Mouse (Mus musculus): ENCODE measurements around the gene Grik4.

Grik4 gene

GRCm38 (mm10) chr9:42732731-42733318, 211.5 kb downstream of the Grik4 start:
- DNase-seq = no peak

GRCm38 (mm10) chr9:42728472-42728871, 215.8 kb downstream of the Grik4 start:
- no peak for DNase-seq

DNA sequence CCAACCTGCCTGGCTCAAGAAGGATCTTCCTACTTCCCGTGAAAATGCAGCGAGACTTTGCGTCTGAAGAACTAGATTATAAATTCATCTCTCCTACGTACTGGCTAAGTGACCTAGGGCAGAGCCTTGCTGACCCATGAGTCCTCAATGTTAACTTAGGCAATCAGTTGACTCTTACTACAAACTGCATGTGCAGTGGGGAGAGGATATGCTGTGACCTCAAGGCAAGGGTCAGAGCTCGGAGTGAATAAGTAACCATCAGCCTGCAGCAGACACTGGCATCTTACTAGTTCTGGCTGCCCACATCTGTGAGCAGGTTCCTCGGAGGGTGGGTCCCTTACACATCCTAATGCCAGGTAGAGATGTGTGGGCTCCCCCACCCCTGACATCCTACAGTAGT, 216.6 kb downstream of the Grik4 start:
- DNase-seq = no peak

DNA sequence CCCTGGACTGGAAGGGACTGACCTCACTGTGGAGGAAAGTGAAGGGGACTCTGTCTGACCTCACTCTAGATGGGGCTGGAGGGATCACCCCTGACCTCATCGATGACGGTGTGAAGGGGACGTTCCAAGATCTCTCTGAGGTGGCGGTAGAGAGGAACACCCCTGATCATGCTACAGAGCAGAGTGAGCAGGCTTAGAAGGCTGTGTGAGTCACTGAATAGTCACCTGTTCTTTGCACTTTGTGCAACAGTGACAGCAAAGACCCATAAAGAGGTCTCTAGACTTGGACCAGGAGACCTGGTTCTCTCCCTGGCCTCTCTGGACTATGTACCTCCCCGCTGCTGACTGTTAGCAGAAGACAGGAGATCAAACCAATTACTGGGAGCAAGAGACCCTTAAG, 217.1 kb downstream of the Grik4 start:
- DNase-seq = no peak

GRCm38 (mm10) chr9:42724099-42724498, 220.2 kb downstream of the Grik4 start:
- DNase-seq = no peak

DNA sequence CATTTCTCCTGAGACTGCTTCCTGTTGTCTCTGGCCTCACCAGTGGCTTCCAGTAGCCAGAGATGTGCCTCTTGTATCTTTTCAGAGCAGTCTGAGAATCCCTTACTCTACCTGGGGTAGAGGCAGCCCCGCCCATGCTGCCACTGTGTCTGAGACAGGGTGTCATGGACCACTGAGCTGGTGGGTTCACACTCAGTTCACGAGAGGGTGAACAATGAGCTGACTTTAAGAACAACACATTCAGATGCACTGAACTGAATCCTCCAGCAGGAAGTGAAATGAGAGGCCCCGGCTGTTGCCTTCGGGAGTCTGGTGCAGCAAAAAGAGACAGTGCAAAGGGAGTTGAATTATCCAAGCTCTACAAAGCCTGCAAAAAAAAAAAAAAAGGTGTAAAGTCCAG, 221.8 kb downstream of the Grik4 start:
- peak in 1 of 2 experiments; percentile 2 for DNase-seq

DNA sequence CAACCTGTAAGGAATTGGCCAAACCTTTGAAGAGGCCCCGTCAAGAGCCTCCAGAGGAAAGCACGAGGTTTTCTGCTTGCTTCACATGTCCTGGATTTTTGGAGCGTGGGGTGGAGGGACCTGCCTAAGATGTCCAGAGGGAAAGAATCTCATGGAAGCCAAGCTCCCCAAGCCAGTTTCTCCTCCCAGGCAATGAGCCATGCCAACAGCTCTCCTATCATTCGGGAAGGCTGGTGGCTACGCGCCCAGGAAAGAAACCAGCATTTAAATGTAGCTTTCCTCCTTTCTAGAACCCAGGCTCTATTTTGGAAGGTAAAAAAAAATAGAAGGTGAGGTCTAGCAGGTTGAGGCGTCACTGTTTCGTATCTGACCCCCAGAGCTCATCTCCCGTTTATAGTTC, 222.6 kb downstream of the Grik4 start:
- no peak for DNase-seq

- no peak for DNase-seq
These were observed 223.1 kb downstream of the Grik4 start for GRCm38 (mm10) chr9:42721146-42721545.

GRCm38 (mm10) chr9:42713912-42714311, 230.4 kb downstream of the Grik4 start:
- no peak for DNase-seq

DNA sequence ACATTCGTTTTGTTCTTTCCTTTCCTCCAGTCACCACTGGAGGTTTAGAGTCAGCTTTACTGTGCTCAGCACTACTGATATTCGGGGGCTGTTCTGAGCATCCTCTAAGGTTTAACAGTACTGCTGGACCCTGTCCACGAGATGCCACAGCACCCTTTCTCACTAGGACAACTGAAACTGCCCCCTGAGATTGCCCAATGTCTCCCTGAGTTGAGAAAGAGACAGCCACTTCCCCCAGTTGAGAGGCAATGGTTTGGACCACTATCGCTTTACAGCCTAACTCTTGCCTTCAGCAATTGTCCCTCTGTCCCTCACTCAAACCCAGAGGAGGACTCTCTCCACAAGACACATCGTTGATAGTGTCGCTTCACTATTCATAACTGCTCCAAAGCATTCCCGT, 238.4 kb downstream of the Grik4 start:
- no peak for DNase-seq

DNA sequence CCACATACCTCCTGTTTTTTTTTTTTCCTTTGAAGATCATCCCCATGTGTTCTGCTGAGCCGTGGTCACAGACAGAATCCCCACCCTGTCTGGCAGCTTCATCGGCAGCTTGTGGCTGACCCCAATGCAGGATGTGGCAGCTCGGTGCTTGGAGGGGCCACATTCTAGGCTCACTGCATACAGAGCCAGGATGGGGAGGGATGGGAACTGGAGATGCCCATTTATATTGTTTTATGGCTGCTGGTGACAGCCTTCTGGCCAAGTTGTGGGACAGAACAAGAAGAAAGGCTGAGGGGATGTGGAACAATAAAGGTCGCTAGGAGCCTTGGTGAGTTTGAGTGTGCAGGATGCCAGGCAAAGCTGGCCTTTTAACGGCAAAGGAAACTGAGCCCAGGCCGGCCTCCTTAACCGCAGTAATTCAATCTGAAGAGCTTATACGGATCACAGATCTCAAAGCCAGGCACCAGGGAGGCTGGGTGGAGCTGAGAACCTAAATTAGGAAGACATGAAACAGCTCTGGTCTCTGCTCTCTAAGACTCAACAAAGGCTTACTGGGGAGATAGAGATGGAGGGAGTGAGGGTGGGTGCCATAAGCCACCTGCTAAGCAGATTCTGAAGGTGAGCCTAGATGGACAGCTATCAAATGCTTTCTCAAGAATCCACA, 241.0 kb downstream of the Grik4 start:
- DNase-seq = no peak

GRCm38 (mm10) chr9:42702231-42703132, 241.8 kb downstream of the Grik4 start:
- DNase-seq = no peak

DNA sequence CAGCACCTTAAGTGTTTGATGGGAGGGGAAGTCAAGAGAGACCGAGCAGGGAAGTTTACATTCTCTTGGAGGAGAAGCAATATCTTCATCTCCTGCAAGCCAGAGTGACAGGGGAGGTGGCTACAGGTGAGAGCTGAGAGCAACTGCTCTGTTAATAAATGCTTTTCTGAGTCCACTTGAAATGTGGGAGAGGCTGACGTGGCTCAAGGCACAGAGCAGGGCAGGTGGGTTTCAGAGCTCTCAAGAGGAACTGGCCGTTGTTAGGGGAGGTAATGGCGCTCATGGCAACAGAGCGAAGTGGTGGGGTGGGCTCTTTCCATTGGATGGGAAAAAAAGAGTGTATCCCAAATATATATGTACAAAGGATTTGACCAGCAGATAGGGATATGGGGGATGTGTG, 242.6 kb downstream of the Grik4 start:
- DNase-seq = no peak

GRCm38 (mm10) chr9:42693024-42693423, 251.3 kb downstream of the Grik4 start:
- DNase-seq = no peak

- DNase-seq = peak; percentile 60 to 71
These were observed 256.1 kb downstream of the Grik4 start for GRCm38 (mm10) chr9:42688143-42688542.

- DNase-seq = no peak
These were observed 258.2 kb downstream of the Grik4 start for GRCm38 (mm10) chr9:42686104-42686503.

- no peak for DNase-seq
These were observed 270.3 kb downstream of the Grik4 start for GRCm38 (mm10) chr9:42674017-42674412.

DNA sequence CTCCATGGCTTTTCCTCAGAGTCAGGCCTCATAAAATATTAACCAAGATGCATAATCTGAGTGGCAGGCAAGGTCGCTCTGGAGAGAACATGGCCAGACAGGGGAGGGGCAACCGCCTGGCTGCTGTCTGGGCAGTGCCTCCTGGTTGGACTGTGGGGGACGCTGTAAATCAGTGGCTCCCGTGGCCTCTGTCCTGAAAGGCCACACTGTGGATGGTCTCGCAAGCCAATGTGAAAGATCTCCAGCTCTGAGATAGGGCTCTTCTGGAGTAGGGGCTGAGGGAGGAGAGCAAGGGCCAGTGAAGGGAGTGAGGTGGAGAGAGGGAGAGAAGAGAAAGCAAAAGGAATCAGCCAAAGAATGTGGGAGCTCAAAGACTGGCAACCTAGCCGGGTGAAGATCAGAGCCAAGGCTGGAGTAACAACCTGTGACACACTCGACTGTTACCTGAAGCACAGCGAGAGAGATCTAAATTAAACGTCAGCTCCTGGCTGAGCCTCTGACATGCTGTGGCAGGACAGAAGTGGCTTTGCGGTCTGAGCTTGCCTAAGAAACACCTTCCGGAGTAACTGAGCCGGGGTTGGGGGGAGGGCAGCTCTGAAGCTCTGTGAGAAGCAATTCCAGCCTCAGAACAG, 270.8 kb downstream of the Grik4 start:
- DNase-seq = no peak

DNA sequence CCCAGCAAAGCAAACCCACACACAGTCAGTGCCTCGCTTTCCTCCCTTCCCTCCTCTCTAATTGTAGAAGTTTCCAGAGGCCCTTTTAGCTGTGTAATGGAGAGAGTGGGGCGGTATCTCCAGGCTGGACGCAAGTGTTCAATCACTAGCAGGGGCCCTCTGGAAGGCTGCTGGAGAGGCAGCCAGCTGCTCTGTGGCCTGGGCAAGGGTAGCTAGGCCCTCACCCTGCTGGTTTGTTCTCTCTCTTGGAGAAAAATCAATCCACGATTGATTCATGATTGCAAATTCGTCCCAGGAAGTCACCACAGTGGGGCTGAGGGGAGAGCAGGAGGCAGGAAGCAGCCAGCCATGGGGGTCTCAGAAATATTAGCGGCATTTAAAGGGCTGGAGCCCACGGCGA, 271.3 kb downstream of the Grik4 start:
- DNase-seq = no peak

DNA sequence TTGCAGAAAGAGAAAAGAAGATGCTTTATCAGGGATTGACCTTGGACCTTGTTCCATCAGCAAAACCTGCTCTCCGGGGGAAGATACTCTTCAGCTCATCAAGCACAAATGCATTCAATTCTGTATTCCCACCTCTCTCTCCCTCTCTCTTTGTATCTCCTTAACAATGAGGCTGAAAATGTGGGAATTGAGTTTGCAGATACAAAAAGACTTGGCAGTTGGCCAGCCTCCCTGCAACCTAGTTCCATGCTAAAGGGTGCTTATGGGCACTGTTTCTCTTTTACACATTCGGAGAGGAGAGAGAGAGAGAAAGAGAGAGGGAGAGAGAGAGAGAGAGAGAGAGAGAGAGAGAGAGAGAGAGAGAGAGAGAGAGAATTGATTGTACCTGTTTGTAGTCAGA, 273.7 kb downstream of the Grik4 start:
- DNase-seq = no peak

DNA sequence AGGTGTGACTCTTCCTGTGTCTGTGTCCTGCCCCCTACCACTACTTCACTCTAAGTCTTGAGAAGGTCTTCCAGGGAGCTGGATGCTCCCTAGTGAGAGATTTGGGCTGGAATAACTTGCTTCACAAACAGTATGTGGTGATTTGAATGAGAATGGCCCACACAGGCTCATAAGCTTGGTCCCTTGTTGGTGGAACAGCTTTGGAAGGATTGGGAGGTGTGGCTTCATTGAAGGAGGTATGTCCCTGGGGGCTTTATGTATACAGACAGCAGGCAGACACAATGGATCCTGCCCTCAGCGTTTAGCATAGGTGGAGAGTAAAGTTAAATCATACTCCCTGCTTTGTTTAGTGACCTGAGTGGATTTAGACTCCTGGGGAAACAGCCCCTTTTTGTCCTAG, 282.8 kb downstream of the Grik4 start:
- DNase-seq = no peak

DNA sequence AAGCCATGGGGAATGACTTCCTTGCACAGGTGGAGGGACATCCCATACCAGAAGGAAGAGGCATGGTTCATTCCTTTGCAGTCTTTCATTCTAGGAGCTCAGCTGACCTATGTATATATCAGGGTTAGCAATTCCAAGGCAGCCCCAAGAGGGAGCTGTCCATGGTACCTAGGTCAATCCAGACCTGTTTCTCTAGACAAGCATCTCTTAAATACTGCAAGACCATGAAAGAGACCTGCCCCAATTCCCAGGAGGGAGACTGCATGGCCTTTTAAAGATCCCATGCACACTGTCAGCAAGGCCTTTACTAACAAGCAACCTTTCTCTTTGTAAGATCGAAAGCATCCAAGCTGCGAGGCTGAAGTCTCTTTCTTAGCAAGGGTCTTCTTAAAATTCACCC, 291.5 kb downstream of the Grik4 start:
- DNase-seq = peak in 1 of 2 experiments; percentile 1

DNA sequence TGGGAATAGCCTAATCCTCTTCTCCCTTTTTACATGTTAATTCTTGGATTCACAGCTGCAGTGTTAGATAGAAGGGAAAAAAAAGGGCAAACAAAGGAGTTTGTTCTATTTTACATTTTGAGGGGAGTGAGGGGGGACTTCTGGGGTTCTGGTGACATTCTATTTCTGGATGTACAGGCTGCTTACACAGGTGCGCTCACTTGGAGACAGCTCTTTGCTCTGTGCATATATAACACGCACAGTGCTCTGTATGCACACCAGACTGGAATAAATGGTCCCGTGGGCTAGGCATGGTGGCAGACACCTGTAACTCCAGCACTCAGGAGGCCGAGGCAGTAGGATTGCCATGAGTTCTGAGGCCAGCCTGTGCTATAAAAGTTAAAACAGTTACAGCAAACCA, 292.0 kb downstream of the Grik4 start:
- no peak for DNase-seq

GRCm38 (mm10) chr9:42649872-42650271, 294.4 kb downstream of the Grik4 start:
- DNase-seq = no peak
